Mouse (Mus musculus) liver, embryonic 12.5 days (tissue): Measurements from ENCODE around the gene Fut1. TPM values are rescaled to one million over a fixed set of nuclear protein-coding genes. Genes with fewer than 3 reads are reported as not detected.

Experiments used
- ATAC-seq: fragments of 200-750 bp; cut with Nextera tagmentation; 2 replicates; pipeline ENCODE4 v1.8.0; 2017; ENCODE audit warnings: moderate number of reproducible peaks, mild to moderate bottlenecking, moderate library complexity
- H3K27ac ChIP-seq: fragments of 300-500 bp; sonication (generic); 2 replicates; pipeline ENCODE4 v1.5.1; 2016; ENCODE audit warnings: mild to moderate bottlenecking
- H3K27me3 ChIP-seq: fragments of 300-500 bp; sonication (generic); replicated peaks from 2 replicates; pipeline ENCODE4 v1.6.1; 2016; ENCODE audit warnings: mild to moderate bottlenecking, moderate library complexity
- H3K36me3 ChIP-seq: fragments of 300-500 bp; sonication (generic); 2 replicates; pipeline ENCODE4 v1.6.1; 2016; ENCODE audit warnings: mild to moderate bottlenecking, moderate library complexity
- H3K4me1 ChIP-seq: fragments of 300-500 bp; sonication (generic); 2 replicates; pipeline ENCODE4 v1.6.1; 2016
- H3K4me2 ChIP-seq: fragments of 300-500 bp; sonication (generic); 2 replicates; pipeline ENCODE4 v1.6.1; 2016; ENCODE audit warnings: mild to moderate bottlenecking, moderate library complexity
- H3K4me3 ChIP-seq: fragments of 300-500 bp; sonication (generic); 2 replicates; pipeline ENCODE4 v1.5.1; 2016; ENCODE audit warnings: mild to moderate bottlenecking, moderate library complexity
- H3K9ac ChIP-seq: fragments of 300-500 bp; sonication (generic); 2 replicates; pipeline ENCODE4 v1.6.1; 2016; ENCODE audit warnings: mild to moderate bottlenecking, moderate library complexity
- H3K9me3 ChIP-seq: fragments of 300-500 bp; sonication (generic); replicated peaks from 2 replicates; pipeline ENCODE4 v1.6.1; 2016; ENCODE audit warnings: mild to moderate bottlenecking, moderate library complexity
- WGBS: fragments of 180-500 bp; shearing (Covaris S2); methylation state at CpG from one replicate; pipeline ENCODE4 v1.1.7; 2016; ENCODE audit not compliant: insufficient replicate concordance; 5-methylcytosine and 5-hydroxymethylcytosine counted together
- polyA plus RNA-seq: library from polyadenylated mRNA; unstranded; fragments of >200 nt; fragmentation: Nextera tagmentation; extraction: Ambion mirVana; gene quantifications from 2 replicates; pipeline ENCODE4 v1.2.1, GENCODE M21; 2016

Gene Fut1
- polyA plus RNA-seq, 1 experiment from 2014 or later, result 0.15 TPM

DNA sequence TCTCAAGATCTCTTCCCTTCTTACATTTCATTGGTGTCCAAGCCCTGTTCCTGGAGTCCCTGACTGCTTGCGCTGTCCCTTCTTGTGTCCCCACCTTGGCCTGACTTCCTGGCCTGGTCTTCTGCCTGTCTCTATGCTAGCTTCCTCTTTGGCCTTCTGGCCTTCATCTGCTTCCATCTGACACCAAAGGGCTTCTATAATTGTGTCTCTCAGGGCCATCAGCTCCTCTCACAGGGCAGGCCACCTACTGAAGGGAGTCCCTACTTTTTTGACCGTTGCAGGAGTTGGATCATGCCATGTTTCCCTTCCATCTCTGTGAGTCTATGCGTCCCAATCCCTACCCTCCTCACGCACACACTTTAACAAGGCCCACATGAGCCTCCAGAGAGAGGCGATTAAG, 27.2 kb upstream of the Fut1 start:
- peak overlapping the region; percentile 68; the same call in 1 of the 2 replicates for H3K4me2 ChIP-seq
- H3K36me3 ChIP-seq, result peaks cover 40% of the 10 kb centered on the region
- no peak overlapping the region for H3K9ac ChIP-seq
- H3K9me3 ChIP-seq, result no peaks in the 10 kb centered on the region
- H3K4me1 ChIP-seq, result peaks cover 12% of the 10 kb centered on the region
- H3K27ac ChIP-seq, result no peak overlapping the region
- H3K27me3 ChIP-seq, result no peaks in the 10 kb centered on the region
- H3K4me3 ChIP-seq, result no peak overlapping the region
- ATAC-seq, result no peak
- WGBS, result 81% methylated on average over 5 of the region's 5 CpGs

DNA sequence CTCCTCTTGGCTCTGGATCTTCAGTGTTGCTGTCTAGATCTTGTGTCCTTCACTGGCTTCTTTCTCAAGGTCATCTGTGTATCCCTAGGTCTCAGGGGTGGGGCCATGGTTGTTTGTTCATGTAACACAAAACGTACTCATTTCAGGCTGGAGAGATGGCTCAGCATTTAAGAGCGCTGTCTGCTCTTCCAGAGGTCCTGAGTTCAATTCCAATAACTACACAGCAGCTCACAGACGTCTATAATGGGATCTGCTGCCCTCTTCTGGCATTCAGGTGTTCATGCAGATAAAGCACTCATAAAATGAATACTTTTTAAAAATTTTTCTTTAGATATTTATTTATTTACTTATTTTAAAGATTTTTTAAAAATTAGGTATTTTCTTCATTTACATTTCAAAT, 26.2 kb upstream of the Fut1 start:
- Histone ChIP-seq H3K9ac (no peak overlapping the region), H3K9me3 (no peaks in the 10 kb centered on the region), H3K4me3 (no peak overlapping the region), H3K27me3 (no peaks in the 10 kb centered on the region), H3K4me1 (peaks cover 12% of the 10 kb centered on the region), H3K27ac (no peak overlapping the region), H3K36me3 (peaks cover 30% of the 10 kb centered on the region), H3K4me2 (no peak overlapping the region)
- no peak for ATAC-seq
- WGBS, result 59% methylated on average over 3 of the region's 3 CpGs

DNA sequence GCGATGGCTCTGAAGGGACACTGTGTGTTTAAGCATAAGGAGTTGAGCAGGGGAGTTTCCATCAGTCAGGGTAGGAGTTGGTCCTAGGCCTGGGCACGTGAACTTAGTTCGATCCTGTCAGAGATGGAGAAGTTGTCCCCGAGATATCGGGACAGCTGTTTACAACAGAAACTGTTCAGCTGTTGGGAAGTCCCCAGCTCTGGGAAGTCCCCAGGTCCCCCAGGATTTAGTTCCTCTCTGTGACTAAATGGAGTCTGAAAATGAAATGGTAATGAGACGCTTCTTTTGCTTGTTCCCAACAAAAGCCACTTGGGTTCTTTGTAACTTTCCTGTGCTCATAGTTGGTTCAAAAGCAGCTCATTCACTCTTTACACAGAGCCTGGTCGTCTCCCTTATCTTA, 25.2 kb upstream of the Fut1 start:
- Histone ChIP-seq H3K27me3 (no peaks in the 10 kb centered on the region), H3K9me3 (no peaks in the 10 kb centered on the region), H3K9ac (no peak overlapping the region), H3K4me1 (peaks cover 12% of the 10 kb centered on the region), H3K36me3 (peaks cover 22% of the 10 kb centered on the region), H3K4me3 (no peak overlapping the region), H3K27ac (no peak overlapping the region), H3K4me2 (no peak overlapping the region)
- 54% methylated on average over 7 of the region's 7 CpGs for WGBS
- ATAC-seq, result no peak

- H3K4me2 ChIP-seq, result no peak overlapping the region
- ATAC-seq, result no peak
- H3K9ac ChIP-seq, result no peak overlapping the region
- H3K27me3 ChIP-seq, result no peaks in the 10 kb centered on the region
- H3K4me1 ChIP-seq, result peaks cover 12% of the 10 kb centered on the region
- WGBS, result 20% methylated on average over 10 of the region's 10 CpGs
- H3K9me3 ChIP-seq, result no peaks in the 10 kb centered on the region
- H3K36me3 ChIP-seq, result peaks cover 9% of the 10 kb centered on the region
- H3K4me3 ChIP-seq, result no peak overlapping the region
- no peak overlapping the region for H3K27ac ChIP-seq
These were observed 23.8 kb upstream of the Fut1 start for GRCm38 (mm10) chr7:45593118-45593815.

DNA sequence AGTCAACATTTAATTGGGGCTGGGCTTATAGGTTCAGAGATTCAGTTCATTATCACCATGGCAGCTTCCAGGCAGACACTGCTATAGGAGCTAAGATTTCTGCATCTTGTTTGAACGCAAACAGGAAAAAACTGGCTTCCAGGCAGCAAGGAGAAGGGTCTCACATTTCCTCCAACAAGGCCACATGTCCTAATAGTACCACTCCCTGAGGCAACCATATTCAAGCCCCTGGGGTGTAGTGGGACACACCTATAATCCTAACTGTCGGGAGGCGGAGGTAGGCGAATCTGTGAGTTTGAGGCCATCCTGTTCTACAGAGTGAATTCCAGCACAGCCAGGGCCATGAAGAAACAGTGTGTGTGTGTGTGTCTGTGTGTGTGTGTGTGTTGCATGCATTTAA, 21.9 kb upstream of the Fut1 start:
- Histone ChIP-seq H3K9me3 (no peaks in the 10 kb centered on the region), H3K4me2 (no peak overlapping the region), H3K4me3 (no peak overlapping the region), H3K9ac (no peak overlapping the region), H3K36me3 (0 out of 2 replicates have a peak, but pooled peaks cover 2% of the 10 kb centered on the region), H3K27ac (no peak overlapping the region), H3K4me1 (peaks cover 12% of the 10 kb centered on the region), H3K27me3 (no peaks in the 10 kb centered on the region)
- ATAC-seq, result no peak
- 71% methylated on average over 4 of the region's 4 CpGs for WGBS

- H3K4me2 ChIP-seq, result no peak overlapping the region
- H3K9ac ChIP-seq, result no peak overlapping the region
- no peak for ATAC-seq
- no peaks in the 10 kb centered on the region for H3K36me3 ChIP-seq
- H3K4me3 ChIP-seq, result no peak overlapping the region
- WGBS, result 38% methylated on average over 1 of the region's 1 CpGs
- peaks cover 12% of the 10 kb centered on the region for H3K4me1 ChIP-seq
- no peaks in the 10 kb centered on the region for H3K27me3 ChIP-seq
- no peak overlapping the region for H3K27ac ChIP-seq
- H3K9me3 ChIP-seq, result no peaks in the 10 kb centered on the region
These were observed 21.0 kb upstream of the Fut1 start for GRCm38 (mm10) chr7:45596107-45596506.

- Histone ChIP-seq H3K4me2 (no peak overlapping the region), H3K27ac (no peak overlapping the region), H3K9me3 (no peaks in the 10 kb centered on the region), H3K27me3 (no peaks in the 10 kb centered on the region), H3K9ac (no peak overlapping the region), H3K4me1 (peaks cover 12% of the 10 kb centered on the region), H3K4me3 (no peak overlapping the region), H3K36me3 (no peaks in the 10 kb centered on the region)
- ATAC-seq, result no peak
- WGBS, result 69% methylated on average over 5 of the region's 5 CpGs
These were observed 20.1 kb upstream of the Fut1 start for GRCm38 (mm10) chr7:45597013-45597412.

DNA sequence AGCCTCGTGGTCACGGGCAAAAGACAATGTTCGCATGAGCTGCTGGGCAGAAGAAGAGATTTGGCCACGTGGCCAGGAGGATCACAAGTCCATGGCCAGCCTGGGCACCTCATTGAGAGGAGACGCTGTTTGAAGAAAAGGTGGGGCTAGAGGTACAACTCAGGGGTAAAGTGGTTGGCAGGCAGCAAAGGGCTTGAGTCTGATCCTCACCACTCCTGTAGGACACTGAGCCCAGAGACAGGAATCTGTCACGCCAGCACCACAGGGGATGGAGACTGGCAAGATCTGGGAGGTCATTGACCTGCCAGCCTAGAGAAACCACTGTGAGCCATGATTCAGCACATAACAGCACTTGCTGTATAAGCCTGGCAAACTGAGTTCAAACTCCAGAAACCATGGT, 19.6 kb upstream of the Fut1 start:
- Histone ChIP-seq H3K36me3 (no peaks in the 10 kb centered on the region), H3K27ac (no peak overlapping the region), H3K9me3 (no peaks in the 10 kb centered on the region), H3K9ac (no peak overlapping the region), H3K4me3 (no peak overlapping the region), H3K4me2 (no peak overlapping the region), H3K4me1 (peaks cover 12% of the 10 kb centered on the region), H3K27me3 (no peaks in the 10 kb centered on the region)
- ATAC-seq, result no peak
- WGBS, result 76% methylated on average over 6 of the region's 6 CpGs

DNA sequence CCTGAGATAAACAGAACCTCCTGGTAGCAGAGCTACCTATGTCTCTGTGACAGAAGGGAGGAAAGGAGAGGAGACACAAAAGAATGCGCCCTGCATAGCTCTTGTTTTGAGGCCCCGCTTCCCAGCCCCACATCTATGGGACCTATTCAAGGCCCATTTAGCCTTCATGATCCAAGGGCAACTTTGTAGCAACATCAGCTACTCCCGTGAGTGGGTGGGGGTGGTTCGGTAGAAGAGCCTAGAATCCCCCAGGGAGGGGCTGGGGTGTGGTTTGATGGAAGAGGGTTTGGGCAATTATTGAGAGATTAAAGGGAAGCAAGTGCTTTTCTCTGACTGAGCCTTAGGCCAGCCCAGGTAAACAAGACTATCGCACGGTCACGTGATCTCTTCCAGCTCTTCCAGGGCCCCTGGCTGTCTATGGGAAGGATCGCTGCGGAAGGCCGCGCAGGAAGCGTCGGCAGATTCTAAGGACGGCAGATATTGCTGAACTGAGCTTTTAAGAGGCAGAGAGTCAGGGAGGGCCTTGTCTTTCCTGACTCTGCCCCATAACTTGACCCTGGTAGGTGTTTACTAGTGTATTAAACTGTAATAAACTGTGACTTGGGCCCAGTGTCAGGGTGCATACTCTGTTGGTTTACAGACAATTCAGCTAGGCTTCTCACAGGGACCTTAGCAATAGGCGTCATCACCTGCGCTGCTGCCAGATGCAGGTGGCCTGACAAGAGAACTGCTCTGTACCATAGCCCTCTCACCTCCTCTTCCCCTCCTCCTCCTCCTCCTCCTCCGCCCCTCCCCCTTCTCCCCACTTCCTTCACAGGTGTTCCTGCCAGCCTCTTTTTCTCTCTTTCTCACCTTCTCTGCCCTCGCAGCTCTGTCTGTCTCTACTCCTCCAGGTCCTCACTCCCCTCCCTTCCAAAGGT, 17.9 kb upstream of the Fut1 start:
- Histone ChIP-seq H3K9me3 (no peaks in the 10 kb centered on the region), H3K27ac (no peak overlapping the region), H3K36me3 (no peaks in the 10 kb centered on the region), H3K27me3 (no peaks in the 10 kb centered on the region; the same call in 1 of the 2 replicates), H3K4me1 (peaks cover 9% of the 10 kb centered on the region; the same call in 1 of the 2 replicates), H3K4me3 (no peak overlapping the region), H3K9ac (no peak overlapping the region), H3K4me2 (no peak overlapping the region)
- 46% methylated on average over 18 of the region's 18 CpGs for WGBS
- no peak for ATAC-seq

DNA sequence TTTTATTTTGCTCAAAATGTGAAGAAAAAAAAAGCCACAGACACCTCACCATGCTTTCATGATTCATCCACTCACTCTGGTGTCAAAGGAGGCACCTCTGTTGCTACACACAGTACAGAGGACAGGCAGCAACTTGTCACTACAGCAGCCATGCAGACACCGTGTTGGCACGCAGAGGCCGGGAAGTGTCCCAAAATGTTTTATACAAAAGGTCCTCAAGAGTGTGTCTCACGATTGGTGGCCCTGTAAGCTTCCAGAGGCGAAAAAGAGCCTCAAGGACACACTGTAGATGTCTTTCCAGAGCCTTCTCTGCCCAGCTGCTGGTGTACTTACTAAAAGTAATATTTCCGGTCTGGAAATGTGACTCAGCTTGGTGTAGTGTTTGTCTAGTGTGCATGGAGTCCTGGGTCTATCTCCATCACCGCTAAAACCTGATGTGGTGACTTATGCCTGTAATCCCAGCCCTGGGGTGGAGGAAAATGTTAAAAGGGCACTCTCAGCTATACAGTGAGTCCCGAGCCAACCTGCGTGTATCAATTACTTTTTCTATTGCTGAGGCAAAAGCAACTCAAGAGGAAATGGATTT, 11.3 kb upstream of the Fut1 start:
- Histone ChIP-seq H3K27me3 (no peaks in the 10 kb centered on the region; the same call in 1 of the 2 replicates), H3K9me3 (no peaks in the 10 kb centered on the region), H3K9ac (no peak overlapping the region), H3K4me3 (no peak overlapping the region), H3K4me1 (no peaks in the 10 kb centered on the region), H3K36me3 (no peaks in the 10 kb centered on the region), H3K4me2 (no peak overlapping the region), H3K27ac (no peak overlapping the region)
- 68% methylated on average over 9 of the region's 9 CpGs for WGBS
- ATAC-seq, result no peak

DNA sequence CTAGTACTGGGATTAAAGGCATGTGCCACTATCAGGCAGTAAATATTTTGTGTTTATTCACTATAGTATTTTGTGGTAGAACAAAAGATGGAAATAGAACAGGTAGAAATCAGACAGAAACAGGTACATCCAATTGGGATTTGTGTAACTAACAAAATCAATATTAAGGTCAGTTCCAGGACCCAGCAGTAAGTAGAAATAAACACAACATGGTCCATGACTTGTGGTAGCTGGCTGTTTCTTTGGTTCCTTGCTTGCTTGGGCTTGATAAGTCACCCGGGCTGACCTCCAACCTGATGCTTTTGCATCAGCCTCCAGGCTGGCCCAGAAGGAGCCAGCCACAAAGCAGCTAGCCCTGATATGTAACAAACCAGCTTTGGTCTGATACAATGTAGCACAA, 7.6 kb upstream of the Fut1 start:
- WGBS, result 46% methylated on average over 1 of the region's 1 CpGs
- no peak overlapping the region for H3K27ac ChIP-seq
- no peak for ATAC-seq

GRCm38 (mm10) chr7:45616277-45616676, 812 bp upstream of the Fut1 start:
- peaks cover 53% of the 10 kb centered on the region for H3K27me3 ChIP-seq
- ATAC-seq, result no peak
- WGBS, result 24% methylated on average over 6 of the region's 6 CpGs

More for the DNA sequence above, 7.6 kb upstream of the Fut1 start:
- H3K27me3 ChIP-seq, result peaks cover 2% of the 10 kb centered on the region; the same call in 1 of the 2 replicates
- no peaks in the 10 kb centered on the region for H3K4me1 ChIP-seq
- H3K36me3 ChIP-seq, result no peaks in the 10 kb centered on the region
- H3K9me3 ChIP-seq, result no peaks in the 10 kb centered on the region
- no peak overlapping the region for H3K4me2 ChIP-seq
- H3K9ac ChIP-seq, result no peak overlapping the region
- no peak overlapping the region for H3K4me3 ChIP-seq

More at GRCm38 (mm10) chr7:45616277-45616676, 812 bp upstream of the Fut1 start:
- Histone ChIP-seq H3K36me3 (no peaks in the 10 kb centered on the region), H3K9me3 (no peaks in the 10 kb centered on the region), H3K4me1 (no peaks in the 10 kb centered on the region), H3K9ac (no peak overlapping the region), H3K27ac (no peak overlapping the region), H3K4me2 (no peak overlapping the region), H3K4me3 (no peak overlapping the region)
